Comparison of ENCODE assay signal across 8 mouse cellular contexts in genomic region chr7:16272681-16273080, GRCm38 (mm10). TPM values are rescaled to one million over a fixed set of nuclear protein-coding genes. Genes with fewer than 3 reads are reported as not detected.
DNase-seq lines count a peak whose midpoint lies in the region; ATAC-seq and TF ChIP-seq lines count a peak whose summit lies in the region.

No protein-coding gene starts in this region.

- H3K4me2 ChIP-seq in forebrain, embryonic 14.5 days (ENCODE audit: low read length) = peak overlapping the region; percentile 94
- H3K4me2 ChIP-seq in lung, embryonic 14.5 days = peak overlapping the region; percentile 89

- no peaks in the 10 kb centered on the region for H3K9me3 ChIP-seq in G1E (replicated peaks)
- no peaks in the 10 kb centered on the region for H3K9me3 ChIP-seq in forebrain, embryonic 14.5 days (replicated peaks; ENCODE audit: control insufficient read depth, low read length)
- H3K9me3 ChIP-seq in lung, embryonic 14.5 days (ENCODE audit: low read depth, low read length) = no peaks in the 10 kb centered on the region

- peaks cover 75% of the 10 kb centered on the region for H3K36me3 ChIP-seq in G1E (replicated peaks)
- peaks cover 27% of the 10 kb centered on the region for H3K36me3 ChIP-seq in forebrain, embryonic 14.5 days (ENCODE audit: control insufficient read depth, insufficient read depth, low read length)
- peaks cover 26% of the 10 kb centered on the region for H3K36me3 ChIP-seq in lung, embryonic 14.5 days (ENCODE audit: insufficient read depth)
- no peaks in the 10 kb centered on the region for H3K36me3 ChIP-seq in thymus, adult 2 months (ENCODE audit: control insufficient read depth, insufficient read depth, low read length)

- TF ChIP-seq POLR2A in olfactory bulb, adult 2 months (IDR thresholded peaks at IDR 0.05; ENCODE audit: insufficient read depth, low read depth, low read length) = no peak
- TF ChIP-seq POLR2A in thymus, adult 2 months (IDR thresholded peaks at IDR 0.05; ENCODE audit: control insufficient read depth, extremely low read depth, insufficient read depth, low read length, poor library complexity) = no peak

- TF ChIP-seq CTCF in G1E (IDR thresholded peaks at IDR 0.05; ENCODE audit: low read depth, low read length) = no peak
- peak; percentile 35; the same call in 1 of the 2 replicates for TF ChIP-seq CTCF in lung, embryonic 14.5 days (IDR thresholded peaks at IDR 0.05; ENCODE audit: low read depth)
- no peak for TF ChIP-seq CTCF in olfactory bulb, adult 2 months (IDR thresholded peaks at IDR 0.05; ENCODE audit: insufficient read depth, low read depth, low read length)
- TF ChIP-seq CTCF in thymus, adult 2 months (IDR thresholded peaks at IDR 0.05; ENCODE audit: borderline replicate concordance, control insufficient read depth, extremely low read depth, insufficient read depth, low read length, poor library complexity) = no peak

- WGBS in forebrain, embryonic 14.5 days = under 1% methylated on average over 37 of the region's 46 CpGs
- under 1% methylated on average over 46 of the region's 46 CpGs for WGBS in lung, embryonic 14.5 days
- under 1% methylated on average over 43 of the region's 46 CpGs for WGBS in olfactory bulb, adult 2 months
- under 1% methylated on average over 46 of the region's 46 CpGs for WGBS in thymus, adult 2 months

- no peak for ATAC-seq in G1E (ENCODE audit: extremely low read depth, insufficient number of reproducible peaks, low FRiP score, poor library complexity, severe bottlenecking)
- ATAC-seq in forebrain, embryonic 14.5 days = peak; percentile 77
- ATAC-seq in hematopoietic stem cell, adult 5-6 weeks (replicated peaks in 1 of 2; ENCODE audit: insufficient read depth in 1 of 2, low FRiP score in 2 of 2, low TSS enrichment in 1 of 2, low read depth in 1 of 2, poor library complexity in 2 of 2, severe bottlenecking in 2 of 2) = peak; percentile 30 to 49; a peak in 3 of 4 replicates
- ATAC-seq in lung, embryonic 14.5 days (ENCODE audit: insufficient read depth) = peak; percentile 83

- H3K27me3 ChIP-seq in G1E (ENCODE audit: insufficient read depth, low read length) = no peaks in the 10 kb centered on the region
- no peaks in the 10 kb centered on the region for H3K27me3 ChIP-seq in forebrain, embryonic 14.5 days (replicated peaks; ENCODE audit: control insufficient read depth, insufficient read depth, low read length)
- no peaks in the 10 kb centered on the region for H3K27me3 ChIP-seq in lung, embryonic 14.5 days (ENCODE audit: insufficient read depth, low read length)
- H3K27me3 ChIP-seq in thymus, adult 2 months (ENCODE audit: control insufficient read depth, insufficient read depth, low read length) = no peaks in the 10 kb centered on the region

- H3K9ac ChIP-seq in forebrain, embryonic 14.5 days (ENCODE audit: low read length) = peak overlapping the region; percentile 85
- peak overlapping the region; percentile 81 for H3K9ac ChIP-seq in lung, embryonic 14.5 days

- peaks cover 66% of the 10 kb centered on the region for H3K4me1 ChIP-seq in G1E (ENCODE audit: insufficient read depth, low read depth, low read length)
- H3K4me1 ChIP-seq in forebrain, embryonic 14.5 days (ENCODE audit: control insufficient read depth, insufficient read depth, low read length) = peaks cover 12% of the 10 kb centered on the region; the same call in 1 of the 2 replicates
- peaks cover 6% of the 10 kb centered on the region for H3K4me1 ChIP-seq in lung, embryonic 14.5 days (ENCODE audit: insufficient read depth)
- peaks cover 23% of the 10 kb centered on the region for H3K4me1 ChIP-seq in olfactory bulb, adult 2 months (ENCODE audit: control insufficient read depth, insufficient read depth, low read length)
- peaks cover 17% of the 10 kb centered on the region for H3K4me1 ChIP-seq in thymus, adult 2 months (replicated peaks; ENCODE audit: control insufficient read depth, insufficient read depth, low read length)

- H3K27ac ChIP-seq in forebrain, embryonic 14.5 days (ENCODE audit: low read depth, low read length) = peak overlapping the region; percentile 90
- peak overlapping the region; percentile 96 for H3K27ac ChIP-seq in lung, embryonic 14.5 days (ENCODE audit: low read depth)
- H3K27ac ChIP-seq in olfactory bulb, adult 2 months (ENCODE audit: insufficient read depth, low read depth, low read length) = peak overlapping the region; percentile 68
- no peak overlapping the region for H3K27ac ChIP-seq in thymus, adult 2 months (ENCODE audit: control insufficient read depth, insufficient read depth, low read length)

- DNase-seq in G1E (ENCODE audit: low spot score) = peak; percentile 72
- peak; percentile 78 for DNase-seq in cerebellum, adult 11 months
- DNase-seq in forebrain, embryonic 14.5 days (ENCODE audit: low spot score) = peak; percentile 69
- DNase-seq in layer of hippocampus, adult 8-10 months (ENCODE audit: low spot score in 2 of 2) = peak; percentile 42 to 54
- peak; percentile 78 for DNase-seq in lung, embryonic 14.5 days
- DNase-seq in thymus, adult 2 months = peak; percentile 51

- peak overlapping the region; percentile 83 for H3K4me3 ChIP-seq in G1E (ENCODE audit: low read depth, low read length)
- H3K4me3 ChIP-seq in forebrain, embryonic 14.5 days (ENCODE audit: low read depth, low read length) = peak overlapping the region; percentile 81
- peak overlapping the region; percentile 77 for H3K4me3 ChIP-seq in lung, embryonic 14.5 days (ENCODE audit: low read depth, low read length)
- peak overlapping the region; percentile 67 for H3K4me3 ChIP-seq in olfactory bulb, adult 2 months (ENCODE audit: insufficient read depth, low read depth, low read length)
- peak overlapping the region; percentile 66 for H3K4me3 ChIP-seq in thymus, adult 2 months (ENCODE audit: control insufficient read depth, insufficient read depth, low read length)

RNA-seq across cellular contexts. Expression of gene Inafm1, which starts 0.7 kb away (rescaled TPM):
- total RNA-seq in G1E (2014; fragmentation: Nextera tagmentation) = 3.5 and 4.1 TPM in 2 replicates
- total RNA-seq in G1E (2017) = 18.8 and 23.1 TPM in 2 replicates
- polyA plus RNA-seq in G1E (2012) = 92.0 and 140 TPM in 2 replicates
- 20.4 and 21.0 TPM in 2 replicates for polyA plus RNA-seq in forebrain, embryonic 14.5 days (2014; fragmentation: Nextera tagmentation; extraction: Ambion mirVana)
- 14.0 and 14.3 TPM in 2 replicates for total RNA-seq in hematopoietic stem cell, adult 5-6 weeks (2017)
- 10 to 100 TPM; 30.9 to 39.3 (median 33.1) TPM for total RNA-seq in layer of hippocampus, adult 8-10 months (2022)
- polyA plus RNA-seq in lung, embryonic 14.5 days (2014; fragmentation: Nextera tagmentation; extraction: Ambion mirVana) = 14.3 and 14.5 TPM in 2 replicates
- not detected in 2 replicates for polyA plus RNA-seq in olfactory bulb, adult 2 months (2012; ENCODE audit: insufficient read depth, insufficient read length, low replicate concordance, missing spikeins)
- 44.7 and 62.2 TPM in 2 replicates for polyA plus RNA-seq in thymus, adult 2 months (2012; rRNA removed)

RNA-seq across cellular contexts. Expression of gene C5ar1, which starts 13.3 kb away (rescaled TPM):
- total RNA-seq in G1E (2014; fragmentation: Nextera tagmentation) (not detected in 2 replicates), G1E (2017) (0.16 and 0.64 TPM in 2 replicates)
- not detected in 2 replicates for polyA plus RNA-seq in G1E (2012)
- polyA plus RNA-seq in forebrain, embryonic 14.5 days (2014; fragmentation: Nextera tagmentation; extraction: Ambion mirVana) = 0.89 and 1.3 TPM in 2 replicates
- 4.1 and 5.1 TPM in 2 replicates for total RNA-seq in hematopoietic stem cell, adult 5-6 weeks (2017)
- 1 to 10 TPM in 3 of 4 experiments, under 1 TPM in 1; 0.61 to 5.4 (median 3.0) TPM for total RNA-seq in layer of hippocampus, adult 8-10 months (2022)
- 1.7 and 2.0 TPM in 2 replicates for polyA plus RNA-seq in lung, embryonic 14.5 days (2014; fragmentation: Nextera tagmentation; extraction: Ambion mirVana)
- polyA plus RNA-seq in olfactory bulb, adult 2 months (2012; ENCODE audit: insufficient read depth, insufficient read length, low replicate concordance, missing spikeins) = not detected in 2 replicates
- polyA plus RNA-seq in thymus, adult 2 months (2012; rRNA removed) = 3.2 and 4.1 TPM in 2 replicates

RNA-seq across cellular contexts. Expression of gene Ccdc9, which starts 13.9 kb away (rescaled TPM):
- total RNA-seq in G1E (2014; fragmentation: Nextera tagmentation) (8.1 and 16.6 TPM in 2 replicates), G1E (2017) (58.0 and 66.0 TPM in 2 replicates)
- 133 and 136 TPM in 2 replicates for polyA plus RNA-seq in G1E (2012)
- polyA plus RNA-seq in forebrain, embryonic 14.5 days (2014; fragmentation: Nextera tagmentation; extraction: Ambion mirVana) = 12.6 and 15.2 TPM in 2 replicates
- total RNA-seq in hematopoietic stem cell, adult 5-6 weeks (2017) = 80.8 and 153 TPM in 2 replicates
- 10 to 100 TPM; 72.6 to 88.3 (median 86.3) TPM for total RNA-seq in layer of hippocampus, adult 8-10 months (2022)
- polyA plus RNA-seq in lung, embryonic 14.5 days (2014; fragmentation: Nextera tagmentation; extraction: Ambion mirVana) = 17.7 and 22.7 TPM in 2 replicates
- not detected in 2 replicates for polyA plus RNA-seq in olfactory bulb, adult 2 months (2012; ENCODE audit: insufficient read depth, insufficient read length, low replicate concordance, missing spikeins)
- 39.4 and 43.0 TPM in 2 replicates for polyA plus RNA-seq in thymus, adult 2 months (2012; rRNA removed)

RNA-seq across cellular contexts. Expression of gene C5ar2, which starts 28.7 kb away (rescaled TPM):
- total RNA-seq in G1E (2014; fragmentation: Nextera tagmentation) = 0.23 and 0.63 TPM in 2 replicates
- total RNA-seq in G1E (2017) = 0.12 and 0.27 TPM in 2 replicates
- 0.02 TPM in 2 replicates for polyA plus RNA-seq in G1E (2012)
- not detected in 2 replicates for polyA plus RNA-seq in forebrain, embryonic 14.5 days (2014; fragmentation: Nextera tagmentation; extraction: Ambion mirVana)
- total RNA-seq in hematopoietic stem cell, adult 5-6 weeks (2017) = 1.2 and 1.3 TPM in 2 replicates
- total RNA-seq in layer of hippocampus, adult 8-10 months (2022) = 1 to 10 TPM in 2 of 4 experiments, under 1 TPM in 2; 0.54 to 1.7 (median 1.1) TPM
- 0.05 and 0.18 TPM in 2 replicates for polyA plus RNA-seq in lung, embryonic 14.5 days (2014; fragmentation: Nextera tagmentation; extraction: Ambion mirVana)
- not detected in 2 replicates for polyA plus RNA-seq in olfactory bulb, adult 2 months (2012; ENCODE audit: insufficient read depth, insufficient read length, low replicate concordance, missing spikeins)
- 0.26 and 0.46 TPM in 2 replicates for polyA plus RNA-seq in thymus, adult 2 months (2012; rRNA removed)

RNA-seq across cellular contexts. Expression of gene Bbc3, which starts 35.5 kb away (rescaled TPM):
- total RNA-seq in G1E (2014; fragmentation: Nextera tagmentation) (10.2 and 15.8 TPM in 2 replicates), G1E (2017) (9.0 and 16.3 TPM in 2 replicates)
- polyA plus RNA-seq in G1E (2012) = 209 and 355 TPM in 2 replicates
- 10.6 and 11.0 TPM in 2 replicates for polyA plus RNA-seq in forebrain, embryonic 14.5 days (2014; fragmentation: Nextera tagmentation; extraction: Ambion mirVana)
- total RNA-seq in hematopoietic stem cell, adult 5-6 weeks (2017) = 1.8 and 4.1 TPM in 2 replicates
- 10 to 100 TPM in 3 of 4 experiments, 1 to 10 TPM in 1; 8.9 to 14.4 (median 10.9) TPM for total RNA-seq in layer of hippocampus, adult 8-10 months (2022)
- polyA plus RNA-seq in lung, embryonic 14.5 days (2014; fragmentation: Nextera tagmentation; extraction: Ambion mirVana) = 4.9 and 6.4 TPM in 2 replicates
- not detected in 2 replicates for polyA plus RNA-seq in olfactory bulb, adult 2 months (2012; ENCODE audit: insufficient read depth, insufficient read length, low replicate concordance, missing spikeins)
- polyA plus RNA-seq in thymus, adult 2 months (2012; rRNA removed) = 49.8 and 84.9 TPM in 2 replicates

Comparison
In these comparisons a context has a peak if more than half of its experiments do, and no peak if none do; other contexts are left out.
1. RNA of gene Inafm1, which starts 0.7 kb away (polyA plus RNA-seq): 92.0 to 140 TPM in G1E, 44.7 to 62.2 TPM in thymus, adult 2 months, 20.4 to 21.0 TPM in forebrain, embryonic 14.5 days and 14.3 to 14.5 TPM in lung, embryonic 14.5 days; not detected in olfactory bulb, adult 2 months; every median in the first group is over 10 times any median in the second.
2. Peak in every context shown above with its lines, with median percentiles within 50 percentile points of each other: DNase-seq and H3K4me3 ChIP-seq.